Mouse (Mus musculus): ENCODE measurements around the gene Rab34. TPM values are rescaled to one million over a fixed set of nuclear protein-coding genes. Genes with fewer than 3 reads are reported as not detected.
A peak's percentile ranks its signal among the peaks of the same experiment; 100 is the strongest.

The Rab34 gene
- polyA plus RNA-seq (2016; fragmentation: Nextera tagmentation; extraction: Ambion mirVana), result 53.3 and 54.6 TPM in 2 replicates

GRCm38 (mm10) chr11:78188331-78189233 is at the start of gene Rab34:
TSS of gene Rab34 (plus strand) at chr11:78188430.
- Histone ChIP-seq H3K9me3 (replicated peaks) (no peaks in the 10 kb centered on the region), H3K4me3 (peak within 1 kb of the TSS; percentile 66), H3K27me3 (replicated peaks) (no peaks in the 10 kb centered on the region), H3K9ac (peak within 1 kb of the TSS; percentile 90), H3K36me3 (peaks cover 28% of the 10 kb centered on the region), H3K4me1 (replicated peaks) (peaks cover 11% of the 10 kb centered on the region), H3K27ac (ENCODE audit: poor library complexity, severe bottlenecking) (peak within 1 kb of the TSS; percentile 95), H3K4me2 (peak within 1 kb of the TSS; percentile 86)
- peak; percentile 77 for ATAC-seq (ENCODE audit: insufficient number of reproducible peaks, low FRiP score)
- 1% methylated on average over 77 of the region's 80 CpGs for WGBS

GRCm38 (mm10) chr11:78140665-78141064 is 47.6 kb upstream of the Rab34 start:
- H3K4me3 ChIP-seq, result no peak overlapping the region
- no peak overlapping the region; the same call in 1 of the 2 replicates for H3K27ac ChIP-seq (ENCODE audit: poor library complexity, severe bottlenecking)
- H3K9ac ChIP-seq, result no peak overlapping the region
- peaks cover 29% of the 10 kb centered on the region for H3K36me3 ChIP-seq
- no peaks in the 10 kb centered on the region for H3K27me3 ChIP-seq (replicated peaks)
- H3K4me2 ChIP-seq, result no peak overlapping the region
- no peak for ATAC-seq (ENCODE audit: insufficient number of reproducible peaks, low FRiP score)
- no peaks in the 10 kb centered on the region for H3K9me3 ChIP-seq (replicated peaks)
- WGBS, result 42% methylated on average over 5 of the region's 5 CpGs
- peaks cover 43% of the 10 kb centered on the region for H3K4me1 ChIP-seq (replicated peaks)

- Histone ChIP-seq H3K4me2 (no peak overlapping the region), H3K27ac (ENCODE audit: poor library complexity, severe bottlenecking) (0 out of 2 replicates have a peak overlapping the region, but pooled peaks have one; percentile 2)
These were observed 44.7 kb upstream of the Rab34 start for GRCm38 (mm10) chr11:78143520-78143919.

GRCm38 (mm10) chr11:78146168-78146567 is 42.1 kb upstream of the Rab34 start:
- no peak overlapping the region for H3K27ac ChIP-seq (ENCODE audit: poor library complexity, severe bottlenecking)
- no peak overlapping the region for H3K4me2 ChIP-seq
- 86% methylated on average over 5 of the region's 5 CpGs for whole genome bisulfite sequencing
- no peak overlapping the region for H3K9ac ChIP-seq
- H3K4me1 ChIP-seq (replicated peaks), result peaks cover 14% of the 10 kb centered on the region
- no peaks in the 10 kb centered on the region for H3K9me3 ChIP-seq (replicated peaks)
- H3K27me3 ChIP-seq (replicated peaks), result no peaks in the 10 kb centered on the region
- no peak overlapping the region for H3K4me3 ChIP-seq
- H3K36me3 ChIP-seq, result peaks cover 80% of the 10 kb centered on the region
- ATAC-seq (ENCODE audit: insufficient number of reproducible peaks, low FRiP score), result no peak

More at GRCm38 (mm10) chr11:78143520-78143919, 44.7 kb upstream of the Rab34 start:
- H3K36me3 ChIP-seq, result peaks cover 56% of the 10 kb centered on the region
- H3K9ac ChIP-seq, result no peak overlapping the region
- no peak overlapping the region for H3K4me3 ChIP-seq
- no peaks in the 10 kb centered on the region for H3K27me3 ChIP-seq (replicated peaks)
- 73% methylated on average over 2 of the region's 2 CpGs for WGBS
- peaks cover 27% of the 10 kb centered on the region for H3K4me1 ChIP-seq (replicated peaks)
- ATAC-seq (ENCODE audit: insufficient number of reproducible peaks, low FRiP score), result no peak
- H3K9me3 ChIP-seq (replicated peaks), result no peaks in the 10 kb centered on the region

- ATAC-seq (ENCODE audit: insufficient number of reproducible peaks, low FRiP score), result no peak
- H3K27ac ChIP-seq (ENCODE audit: poor library complexity, severe bottlenecking), result no peak overlapping the region
- WGBS, result 88% methylated on average over 6 of the region's 6 CpGs
- no peaks in the 10 kb centered on the region for H3K27me3 ChIP-seq (replicated peaks)
- no peaks in the 10 kb centered on the region for H3K9me3 ChIP-seq (replicated peaks)
- H3K36me3 ChIP-seq, result peaks cover 85% of the 10 kb centered on the region
- H3K9ac ChIP-seq, result no peak overlapping the region
- H3K4me1 ChIP-seq (replicated peaks), result peaks cover 7% of the 10 kb centered on the region; the same call in 1 of the 2 replicates
- H3K4me2 ChIP-seq, result no peak overlapping the region
- no peak overlapping the region for H3K4me3 ChIP-seq
These were observed 41.3 kb upstream of the Rab34 start for GRCm38 (mm10) chr11:78146707-78147543.

- peaks cover 93% of the 10 kb centered on the region for H3K36me3 ChIP-seq
These were observed 37.1 kb upstream of the Rab34 start for GRCm38 (mm10) chr11:78151161-78151560.

GRCm38 (mm10) chr11:78152299-78153231 is 35.7 kb upstream of the Rab34 start:
- Histone ChIP-seq H3K9ac (no peak overlapping the region), H3K27me3 (replicated peaks) (no peaks in the 10 kb centered on the region), H3K4me1 (replicated peaks) (peaks cover 4% of the 10 kb centered on the region; the same call in 1 of the 2 replicates), H3K27ac (ENCODE audit: poor library complexity, severe bottlenecking) (no peak overlapping the region), H3K4me3 (no peak overlapping the region), H3K9me3 (replicated peaks) (no peaks in the 10 kb centered on the region), H3K4me2 (no peak overlapping the region), H3K36me3 (peaks cover 87% of the 10 kb centered on the region)
- no peak for ATAC-seq (ENCODE audit: insufficient number of reproducible peaks, low FRiP score)
- 77% methylated on average over 9 of the region's 9 CpGs for WGBS

More at GRCm38 (mm10) chr11:78151161-78151560, 37.1 kb upstream of the Rab34 start:
- no peak for ATAC-seq (ENCODE audit: insufficient number of reproducible peaks, low FRiP score)
- H3K9ac ChIP-seq, result no peak overlapping the region
- 24% methylated on average over 1 of the region's 1 CpGs for WGBS
- H3K4me3 ChIP-seq, result no peak overlapping the region
- H3K4me1 ChIP-seq (replicated peaks), result peaks cover 7% of the 10 kb centered on the region; the same call in 1 of the 2 replicates
- no peaks in the 10 kb centered on the region for H3K27me3 ChIP-seq (replicated peaks)
- H3K9me3 ChIP-seq (replicated peaks), result no peaks in the 10 kb centered on the region
- H3K27ac ChIP-seq (ENCODE audit: poor library complexity, severe bottlenecking), result no peak overlapping the region
- H3K4me2 ChIP-seq, result no peak overlapping the region

GRCm38 (mm10) chr11:78153778-78154177 is 34.5 kb upstream of the Rab34 start:
- Histone ChIP-seq H3K27me3 (replicated peaks) (no peaks in the 10 kb centered on the region), H3K27ac (ENCODE audit: poor library complexity, severe bottlenecking) (no peak overlapping the region), H3K36me3 (peaks cover 87% of the 10 kb centered on the region), H3K4me1 (replicated peaks) (peaks cover 6% of the 10 kb centered on the region; the same call in 1 of the 2 replicates), H3K4me3 (no peak overlapping the region), H3K9me3 (replicated peaks) (no peaks in the 10 kb centered on the region), H3K4me2 (no peak overlapping the region), H3K9ac (no peak overlapping the region)
- 0 out of 2 replicates have a peak, but pooled peaks have one; percentile 28 for ATAC-seq (ENCODE audit: insufficient number of reproducible peaks, low FRiP score)
- 89% methylated on average over 13 of the region's 13 CpGs for whole genome bisulfite sequencing

- H3K27ac ChIP-seq (ENCODE audit: poor library complexity, severe bottlenecking), result no peak overlapping the region
- H3K9ac ChIP-seq, result no peak overlapping the region
- no peaks in the 10 kb centered on the region for H3K9me3 ChIP-seq (replicated peaks)
- 81% methylated on average over 5 of the region's 5 CpGs for WGBS
- ATAC-seq (ENCODE audit: insufficient number of reproducible peaks, low FRiP score), result no peak
- no peak overlapping the region for H3K4me3 ChIP-seq
- peaks cover 10% of the 10 kb centered on the region; the same call in 1 of the 2 replicates for H3K4me1 ChIP-seq (replicated peaks)
- no peaks in the 10 kb centered on the region for H3K27me3 ChIP-seq (replicated peaks)
- peaks cover 89% of the 10 kb centered on the region for H3K36me3 ChIP-seq
- no peak overlapping the region for H3K4me2 ChIP-seq
These were observed 32.6 kb upstream of the Rab34 start for GRCm38 (mm10) chr11:78155674-78156073.

GRCm38 (mm10) chr11:78156156-78156699 is 32.0 kb upstream of the Rab34 start:
- no peak for ATAC-seq (ENCODE audit: insufficient number of reproducible peaks, low FRiP score)
- no peaks in the 10 kb centered on the region for H3K9me3 ChIP-seq (replicated peaks)
- no peak overlapping the region for H3K4me3 ChIP-seq
- no peak overlapping the region for H3K27ac ChIP-seq (ENCODE audit: poor library complexity, severe bottlenecking)
- no peak overlapping the region for H3K4me2 ChIP-seq
- peaks cover 13% of the 10 kb centered on the region; the same call in 1 of the 2 replicates for H3K4me1 ChIP-seq (replicated peaks)
- H3K36me3 ChIP-seq, result peaks cover 89% of the 10 kb centered on the region
- 80% methylated on average over 6 of the region's 6 CpGs for WGBS
- no peaks in the 10 kb centered on the region for H3K27me3 ChIP-seq (replicated peaks)
- H3K9ac ChIP-seq, result no peak overlapping the region

Measured in heart, embryonic 12.5 days (tissue).